Comparison of ENCODE assay signal across 10 mouse cellular contexts in the genomic region with DNA sequence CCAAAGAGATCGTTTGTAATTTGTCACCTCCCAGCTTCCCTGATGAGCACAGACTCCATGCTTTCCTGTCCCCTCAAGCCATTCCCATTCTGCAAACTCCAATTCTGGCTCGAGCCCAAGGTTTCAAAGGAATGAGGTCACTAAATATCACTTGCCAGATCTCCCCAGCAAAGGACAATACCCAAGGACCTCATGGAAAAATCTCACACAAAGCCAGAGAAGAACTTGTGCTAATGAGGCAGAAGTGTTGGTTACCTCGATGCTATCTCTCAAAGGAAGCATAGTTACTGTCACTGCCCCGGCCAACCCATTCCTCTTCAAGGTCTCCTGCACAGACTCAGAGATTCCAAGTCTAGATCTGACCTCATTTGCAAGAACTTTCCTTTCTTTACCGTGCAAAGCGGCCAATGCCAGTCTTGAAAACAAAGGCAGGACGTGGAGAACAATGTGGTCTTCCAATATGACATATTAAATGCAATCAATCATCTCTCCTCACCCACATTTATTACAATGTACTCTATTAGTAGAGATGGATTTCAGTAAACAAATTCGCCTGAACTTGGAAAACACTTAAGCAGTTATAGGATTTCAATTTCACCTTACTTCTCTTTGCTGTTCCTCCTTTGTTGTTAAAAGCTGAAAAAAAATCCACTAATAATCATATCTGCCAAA. TPM values are rescaled to one million over a fixed set of nuclear protein-coding genes. Genes with fewer than 3 reads are reported as not detected.
DNase-seq lines count a peak whose midpoint lies in the region; ATAC-seq and TF ChIP-seq lines count a peak whose summit lies in the region.
"Had no signal": no experiment of that assay in that cellular context is flagged by ENCODE, and none has a peak within 500 bp of the region (broad histone marks: within the 10 kb centered on the region; RNA-seq: fewer than 3 reads in every experiment).

No protein-coding gene starts in this region.

- no peaks in the 10 kb centered on the region for H3K79me2 ChIP-seq in heart, adult 2 months (replicated peaks; ENCODE audit: control insufficient read depth, insufficient read depth, low read length)

- H3K27me3 ChIP-seq in heart, adult 2 months (ENCODE audit: control insufficient read depth, insufficient read depth, low read length), result no peaks in the 10 kb centered on the region
- no peaks in the 10 kb centered on the region for H3K27me3 ChIP-seq in heart, embryonic 11.5 days (ENCODE audit: control insufficient read depth, insufficient read depth, low read length)
- H3K27me3 ChIP-seq in heart, postnatal 0 days (ENCODE audit: control insufficient read depth, insufficient read depth, low read length), result no peaks in the 10 kb centered on the region
- H3K27me3 ChIP-seq in lung, embryonic 15.5 days, result no peaks in the 10 kb centered on the region
- H3K27me3 ChIP-seq: CH12.LX had no signal

- no peaks in the 10 kb centered on the region for H3K9me3 ChIP-seq in heart, embryonic 11.5 days (replicated peaks; ENCODE audit: control insufficient read depth, low read length)
- H3K9me3 ChIP-seq in heart, postnatal 0 days (replicated peaks; ENCODE audit: control insufficient read depth, low read length), result no peaks in the 10 kb centered on the region
- H3K9me3 ChIP-seq in lung, embryonic 15.5 days, result no peaks in the 10 kb centered on the region

- peak overlapping the region; percentile 22 for H3K27ac ChIP-seq in heart, adult 2 months
- H3K27ac ChIP-seq in heart, embryonic 11.5 days (ENCODE audit: low read depth, low read length), result no peak overlapping the region
- peak overlapping the region; percentile 1; the same call in 1 of the 2 replicates for H3K27ac ChIP-seq in heart, postnatal 0 days (ENCODE audit: low read depth)
- H3K27ac ChIP-seq in lung, embryonic 15.5 days, result no peak overlapping the region

- no peak overlapping the region for H3K4me2 ChIP-seq in heart, embryonic 11.5 days
- H3K4me2 ChIP-seq in heart, postnatal 0 days (ENCODE audit: low read depth, low read length), result no peak overlapping the region
- no peak overlapping the region for H3K4me2 ChIP-seq in lung, embryonic 15.5 days

- H3K36me3 ChIP-seq in heart, adult 2 months (ENCODE audit: control insufficient read depth, insufficient read depth, low read length), result no peaks in the 10 kb centered on the region
- no peaks in the 10 kb centered on the region for H3K36me3 ChIP-seq in heart, embryonic 11.5 days (ENCODE audit: control insufficient read depth, insufficient read depth, low read length)
- H3K36me3 ChIP-seq in heart, postnatal 0 days (replicated peaks; ENCODE audit: control insufficient read depth, insufficient read depth, low read length), result no peaks in the 10 kb centered on the region
- no peaks in the 10 kb centered on the region for H3K36me3 ChIP-seq in lung, embryonic 15.5 days

- no peak for TF ChIP-seq CTCF in heart, adult 2 months (IDR thresholded peaks at IDR 0.05)
- no peak for TF ChIP-seq CTCF in heart, postnatal 0 days (IDR thresholded peaks at IDR 0.05; ENCODE audit: low read depth)

- TF ChIP-seq POLR2A in heart, adult 2 months (IDR thresholded peaks at IDR 0.05; ENCODE audit: insufficient read depth, low read depth, low read length), result no peak

- no peak for TF ChIP-seq EP300 in heart, adult 2 months (IDR thresholded peaks at IDR 0.05; ENCODE audit: insufficient read depth, low read depth, low read length)
- TF ChIP-seq EP300 in heart, postnatal 0 days (IDR thresholded peaks at IDR 0.05; ENCODE audit: low read depth), result no peak

- no peak for ATAC-seq in heart, embryonic 11.5 days (replicated peaks; ENCODE audit: insufficient number of reproducible peaks, low FRiP score, low TSS enrichment)
- peak; percentile 49 for ATAC-seq in heart, postnatal 0 days (ENCODE audit: insufficient read depth, low read depth)
- ATAC-seq in lung, embryonic 15.5 days (ENCODE audit: borderline replicate concordance, extremely low read depth, low FRiP score, low TSS enrichment), result peak; percentile 64; the same call in 1 of the 2 replicates

- no peak overlapping the region for H3K9ac ChIP-seq in heart, adult 2 months (ENCODE audit: low read depth, low read length)
- H3K9ac ChIP-seq in heart, embryonic 11.5 days (ENCODE audit: low read depth, low read length), result no peak overlapping the region
- no peak overlapping the region for H3K9ac ChIP-seq in heart, postnatal 0 days (replicated peaks; ENCODE audit: low read depth, low read length)
- no peak overlapping the region for H3K9ac ChIP-seq in lung, embryonic 15.5 days

- peak in 1 of 2 experiments; percentile 25 for DNase-seq in heart, adult 2 months
- peak; percentile 43 to 57 for DNase-seq in adrenal gland, adult 18-20 months (ENCODE audit: low spot score in 2 of 2)
- peak; percentile 10 for DNase-seq in heart, postnatal 0 days (ENCODE audit: low spot score)
- DNase-seq in thymus, postnatal 36 days, result no peak
- DNase-seq in thymus, postnatal 0 days (ENCODE audit: low spot score), result no peak
- DNase-seq in layer of hippocampus, adult 8-10 months (ENCODE audit: low spot score in 2 of 2), result no peak
- DNase-seq: layer of hippocampus, postnatal 36 days had no signal

- intact Hi-C loops in heart, adult 2 months (cut with DNase I), result loop anchor here (5.0 kb wide), 1 partner anchor 93 kb away; no protein-coding TSS in a partner anchor

- H3K4me3 ChIP-seq in heart, adult 2 months, result no peak overlapping the region
- H3K4me3 ChIP-seq in heart, embryonic 11.5 days (ENCODE audit: low read depth, low read length), result no peak overlapping the region
- no peak overlapping the region for H3K4me3 ChIP-seq in heart, postnatal 0 days (ENCODE audit: low read depth, low read length)
- no peak overlapping the region for H3K4me3 ChIP-seq in lung, embryonic 15.5 days

- WGBS in heart, adult 2 months, result 44% methylated on average over 8 of the region's 8 CpGs
- 65% methylated on average over 8 of the region's 8 CpGs for WGBS in heart, embryonic 11.5 days (ENCODE audit: insufficient replicate concordance)
- WGBS in heart, postnatal 0 days, result 56% methylated on average over 8 of the region's 8 CpGs
- WGBS in lung, embryonic 15.5 days, result 67% methylated on average over 8 of the region's 8 CpGs

- H3K4me1 ChIP-seq in heart, adult 2 months (ENCODE audit: control insufficient read depth, insufficient read depth, low read length), result no peaks in the 10 kb centered on the region; the same call in 1 of the 2 replicates
- H3K4me1 ChIP-seq in heart, embryonic 11.5 days (ENCODE audit: control insufficient read depth, insufficient read depth, low read length), result no peaks in the 10 kb centered on the region
- H3K4me1 ChIP-seq in heart, postnatal 0 days (ENCODE audit: control insufficient read depth, insufficient read depth), result no peaks in the 10 kb centered on the region
- H3K4me1 ChIP-seq in lung, embryonic 15.5 days, result no peaks in the 10 kb centered on the region

RNA-seq across cellular contexts. Expression of a gene that starts 37.9 kb away (rescaled TPM):
- total RNA-seq in heart, adult 2 months (2021), result 100 to 1,000 TPM; 506 to 581 TPM
- polyA plus RNA-seq in heart, adult 2 months (2012; rRNA removed), result 233 and 319 TPM in 2 replicates
- polyA plus RNA-seq in heart, embryonic 11.5 days (2014; fragmentation: Nextera tagmentation; extraction: Ambion mirVana), result 325 and 363 TPM in 2 replicates
- total RNA-seq in adrenal gland, adult 18-20 months (2021), result 100 to 1,000 TPM; 110 to 130 TPM
- total RNA-seq in heart, postnatal 0 days (2014; rRNA removed; ENCODE audit: low replicate concordance), result 385 and 419 TPM in 2 replicates
- 205 and 228 TPM in 2 replicates for polyA plus RNA-seq in heart, postnatal 0 days (2015; fragmentation: Nextera tagmentation; extraction: Ambion mirVana)
- 20.3 and 24.8 TPM in 2 replicates for polyA plus RNA-seq in lung, embryonic 15.5 days (2015; fragmentation: Nextera tagmentation; extraction: Ambion mirVana)
- 1.4 and 2.1 TPM in 2 replicates for polyA plus RNA-seq in thymus, postnatal 0 days (2015; fragmentation: Nextera tagmentation; extraction: Ambion mirVana)
- 100 to 1,000 TPM; 154 to 183 (median 170) TPM for total RNA-seq in layer of hippocampus, adult 8-10 months (2022)
- total RNA-seq: CH12.LX had no signal

RNA-seq across cellular contexts. Expression of a gene that starts 58.8 kb away (rescaled TPM):
- total RNA-seq in heart, adult 2 months (2021), result 1 to 10 TPM; 4.6 to 7.1 TPM
- polyA plus RNA-seq in heart, adult 2 months (2012; rRNA removed), result 4.0 and 7.7 TPM in 2 replicates
- 1.8 and 1.9 TPM in 2 replicates for polyA plus RNA-seq in heart, embryonic 11.5 days (2014; fragmentation: Nextera tagmentation; extraction: Ambion mirVana)
- 1 to 10 TPM; 3.6 to 5.3 TPM for total RNA-seq in adrenal gland, adult 18-20 months (2021)
- 2.9 and 6.6 TPM in 2 replicates for total RNA-seq in heart, postnatal 0 days (2014; rRNA removed; ENCODE audit: low replicate concordance)
- 2.3 and 2.9 TPM in 2 replicates for polyA plus RNA-seq in heart, postnatal 0 days (2015; fragmentation: Nextera tagmentation; extraction: Ambion mirVana)
- 2.3 and 3.5 TPM in 2 replicates for polyA plus RNA-seq in lung, embryonic 15.5 days (2015; fragmentation: Nextera tagmentation; extraction: Ambion mirVana)
- polyA plus RNA-seq in thymus, postnatal 0 days (2015; fragmentation: Nextera tagmentation; extraction: Ambion mirVana), result 1.5 and 1.8 TPM in 2 replicates
- 10 to 100 TPM in 3 of 4 experiments, 1 to 10 TPM in 1; 9.5 to 13.0 (median 12.0) TPM for total RNA-seq in layer of hippocampus, adult 8-10 months (2022)

Comparison
In these comparisons a context has a peak if more than half of its experiments do, and no peak if none do; other contexts are left out.
1. H3K27ac ChIP-seq: peak in heart, adult 2 months (single experiment) and heart, postnatal 0 days (single experiment); none in heart, embryonic 11.5 days (single experiment) and lung, embryonic 15.5 days (single experiment).
2. DNase-seq: peak in adrenal gland, adult 18-20 months (2 of 2) and heart, postnatal 0 days (single experiment); none in thymus, postnatal 36 days (0 of 2), thymus, postnatal 0 days (single experiment) and layer of hippocampus, adult 8-10 months (0 of 2).